Comparison of ENCODE assay signal across 8 mouse cellular contexts in genomic region chr13:102589680-102590435, GRCm38 (mm10).
DNase-seq lines count a peak whose midpoint lies in the region; ATAC-seq lines count a peak whose summit lies in the region.

No protein-coding gene starts in this region.

- DNase-seq in embryo, embryonic 10 days (ENCODE audit: low spot score) = peak; percentile 27
- DNase-seq in embryo, embryonic 9.5 days (ENCODE audit: extremely low spot score) = no peak
- DNase-seq in testis, postnatal 14 days (ENCODE audit: low spot score) = peak; percentile 20
- DNase-seq in testis, postnatal 10 days (ENCODE audit: low spot score) = no peak
- peak; percentile 56 for DNase-seq in kidney, postnatal 14 days
- DNase-seq in adrenal gland, postnatal 25 days = no peak

- no peaks in the 10 kb centered on the region for H3K9me3 ChIP-seq in neural tube, embryonic 14.5 days (ENCODE audit: control insufficient read depth, low read length)

- no peaks in the 10 kb centered on the region for H3K27me3 ChIP-seq in neural tube, embryonic 14.5 days (ENCODE audit: control insufficient read depth, insufficient read depth, low read length)

- H3K4me1 ChIP-seq in neural tube, embryonic 14.5 days (ENCODE audit: control insufficient read depth, insufficient read depth, low read length) = peaks cover 9% of the 10 kb centered on the region; the same call in 1 of the 2 replicates

- H3K27ac ChIP-seq in neural tube, embryonic 14.5 days (ENCODE audit: low read depth, low read length) = peak overlapping the region; percentile 39; the same call in 1 of the 2 replicates

- ATAC-seq in neural tube, embryonic 14.5 days (ENCODE audit: low read depth) = peak; percentile 79
- ATAC-seq in granulocyte monocyte progenitor cell, adult 5-6 weeks (replicated peaks; ENCODE audit: poor library complexity, severe bottlenecking) = no peak

- no peak overlapping the region for H3K9ac ChIP-seq in neural tube, embryonic 14.5 days (replicated peaks; ENCODE audit: low read depth, low read length)

- H3K4me3 ChIP-seq in neural tube, embryonic 14.5 days (ENCODE audit: low read depth, low read length) = no peak overlapping the region

- no peaks in the 10 kb centered on the region for H3K36me3 ChIP-seq in neural tube, embryonic 14.5 days (ENCODE audit: control insufficient read depth, insufficient read depth, low read length)

- peak overlapping the region; percentile 26; the same call in 1 of the 2 replicates for H3K4me2 ChIP-seq in neural tube, embryonic 14.5 days (ENCODE audit: low read depth, low read length)

- WGBS in neural tube, embryonic 14.5 days = 30% methylated on average over 18 of the region's 18 CpGs

Comparison
In these comparisons a context has a peak if more than half of its experiments do, and no peak if none do; other contexts are left out.
1. DNase-seq: peak in embryo, embryonic 10 days (single experiment), testis, postnatal 14 days (single experiment) and kidney, postnatal 14 days (single experiment); none in embryo, embryonic 9.5 days (single experiment), testis, postnatal 10 days (single experiment) and adrenal gland, postnatal 25 days (single experiment).